In genomic region chr12:25162843-25163242, GRCm38 (mm10) we compare ENCODE assay signal across 7 mouse cellular contexts.
"Had no signal": no experiment of that assay in that cellular context is flagged by ENCODE, and none has a peak within 500 bp of the region (broad histone marks: within the 10 kb centered on the region; RNA-seq: fewer than 3 reads in every experiment).

No protein-coding gene starts in this region.

- H3K4me2 ChIP-seq: neural tube, embryonic 12.5 days had no signal

- H3K9me3 ChIP-seq: limb, embryonic 10.5 days; neural tube, embryonic 12.5 days had no signal

- H3K36me3 ChIP-seq: limb, embryonic 10.5 days; neural tube, embryonic 12.5 days had no signal

- H3K27me3 ChIP-seq: neural tube, embryonic 12.5 days had no signal

- H3K4me3 ChIP-seq: left cerebral cortex, adult 2 months; limb, embryonic 10.5 days; neural tube, embryonic 12.5 days had no signal

- H3K9ac ChIP-seq: liver, embryonic 14.5 days had no signal

- H3K27ac ChIP-seq: left cerebral cortex, adult 2 months; limb, embryonic 10.5 days; liver, embryonic 14.5 days; neural tube, embryonic 12.5 days had no signal

- DNase-seq: lung, adult 2 months; thymus, adult 18-20 months; thymus, postnatal 14 days had no signal
